Mouse (Mus musculus): Measurements from ENCODE around the gene Bmp3.

Bmp3 gene

GRCm38 (mm10) chr5:98854264-98854626 lies at the start of gene Bmp3:
Gene Bmp3 (plus strand): TSS chr5:98854415.
- no peak for DNase-seq

- no peak for DNase-seq
Measured at GRCm38 (mm10) chr5:98804761-98805160, 49.5 kb upstream of the Bmp3 start.

GRCm38 (mm10) chr5:98806492-98806891 lies 47.7 kb upstream of the Bmp3 start:
- no peak for DNase-seq

GRCm38 (mm10) chr5:98807022-98807421 lies 47.2 kb upstream of the Bmp3 start:
- no peak for DNase-seq

GRCm38 (mm10) chr5:98807953-98808352 lies 46.3 kb upstream of the Bmp3 start:
- no peak for DNase-seq

- no peak for DNase-seq
Measured at GRCm38 (mm10) chr5:98812380-98812779, 41.8 kb upstream of the Bmp3 start.

GRCm38 (mm10) chr5:98815269-98815668 lies 38.9 kb upstream of the Bmp3 start:
- DNase-seq = no peak

GRCm38 (mm10) chr5:98833760-98834159 lies 20.5 kb upstream of the Bmp3 start:
- no peak for DNase-seq

GRCm38 (mm10) chr5:98834300-98834699 lies 19.9 kb upstream of the Bmp3 start:
- no peak for DNase-seq

GRCm38 (mm10) chr5:98842600-98843310 lies 11.5 kb upstream of the Bmp3 start:
- DNase-seq = no peak

- DNase-seq = no peak
Measured at GRCm38 (mm10) chr5:98844664-98845063, 9.6 kb upstream of the Bmp3 start.

GRCm38 (mm10) chr5:98854627-98855564 lies 681 bp downstream of the Bmp3 start:
- peak; percentile 14 to 19 for DNase-seq

- no peak for DNase-seq
Measured at GRCm38 (mm10) chr5:98855741-98856140, 1.5 kb downstream of the Bmp3 start.

GRCm38 (mm10) chr5:98856356-98856755 lies 2.1 kb downstream of the Bmp3 start:
- DNase-seq = no peak

GRCm38 (mm10) chr5:98863891-98864290 lies 9.7 kb downstream of the Bmp3 start:
- peak; percentile 18 to 31 for DNase-seq

- no peak for DNase-seq
Measured at GRCm38 (mm10) chr5:98865146-98865545, 10.9 kb downstream of the Bmp3 start.

GRCm38 (mm10) chr5:98876056-98876455 lies 21.8 kb downstream of the Bmp3 start:
- no peak for DNase-seq

- peak; percentile 24 to 35 for DNase-seq
Measured at GRCm38 (mm10) chr5:98878891-98879290, 24.7 kb downstream of the Bmp3 start.

- DNase-seq = no peak
Measured at GRCm38 (mm10) chr5:98882096-98882495, 27.9 kb downstream of the Bmp3 start.

- no peak for DNase-seq
Measured at GRCm38 (mm10) chr5:98890544-98891050, 36.4 kb downstream of the Bmp3 start.

GRCm38 (mm10) chr5:98894281-98894680 lies 40.1 kb downstream of the Bmp3 start:
- DNase-seq = no peak

- DNase-seq = no peak
Measured at GRCm38 (mm10) chr5:98897946-98898345, 43.7 kb downstream of the Bmp3 start.

- peak; percentile 55 to 63 for DNase-seq
Measured at GRCm38 (mm10) chr5:98900926-98901325, 46.7 kb downstream of the Bmp3 start.

GRCm38 (mm10) chr5:98902339-98902738 lies 48.1 kb downstream of the Bmp3 start:
- DNase-seq = no peak

Measured in cerebellum, postnatal 36 days (tissue).